Mouse (Mus musculus): ENCODE data around the gene Usp34.

DNA sequence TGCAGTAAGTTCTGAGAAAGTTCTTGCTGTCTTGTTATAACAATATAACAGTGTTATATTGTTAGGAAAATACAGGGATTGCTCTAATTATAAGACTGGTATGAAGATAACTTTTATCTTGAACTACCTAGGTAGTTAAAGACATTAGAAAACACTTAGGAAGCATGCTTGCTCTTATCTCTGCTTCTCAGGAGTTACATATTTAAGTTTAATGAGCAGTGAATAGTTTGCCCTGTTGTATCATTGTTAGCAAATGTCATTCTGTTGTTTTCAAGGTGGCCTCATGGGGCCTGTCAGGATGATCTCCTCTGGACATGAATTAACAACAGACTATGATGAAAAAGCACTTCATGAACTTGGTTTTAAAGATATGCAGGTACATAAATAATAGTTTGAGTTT lies 85.9 kb downstream of the Usp34 start:
- no peak for TF ChIP-seq CTCF (IDR thresholded peaks at IDR 0.05; ENCODE audit: low read depth)
- no peak for TF ChIP-seq EP300 (optimal IDR thresholded peaks at IDR 0.05)

Data from stomach, postnatal 0 days (tissue).